Mouse (Mus musculus): ENCODE measurements at regions not wholly inside any gene's neighbourhood (a gene's known extent, or its start where the extent isn't known, plus 50 kb on each side); places are given as distances from the start of the nearest gene placed in this dataset.

DNA sequence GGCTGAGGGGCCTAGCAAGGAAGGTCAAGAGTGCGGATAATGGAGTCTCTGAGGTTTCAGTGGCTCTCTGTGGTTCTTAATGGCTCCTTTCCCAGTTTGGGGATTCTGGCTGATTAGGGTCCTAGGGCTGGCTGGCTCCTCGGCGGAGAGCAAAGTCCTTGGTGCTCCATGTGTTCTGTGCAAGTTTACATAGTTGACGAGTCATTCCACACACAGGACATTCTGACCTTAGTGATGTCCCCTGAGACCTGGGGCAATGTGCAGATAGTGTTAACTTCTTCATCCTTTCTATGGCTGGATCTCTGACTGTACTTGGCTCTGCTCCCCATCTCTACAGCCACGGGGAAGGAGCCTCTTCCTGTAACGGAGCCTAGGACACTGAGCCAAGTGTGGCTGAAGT lies 65.0 kb upstream of the Id2 start:
- ATAC-seq (replicated peaks; ENCODE audit: low FRiP score, poor library complexity, severe bottlenecking), result no peak

DNA sequence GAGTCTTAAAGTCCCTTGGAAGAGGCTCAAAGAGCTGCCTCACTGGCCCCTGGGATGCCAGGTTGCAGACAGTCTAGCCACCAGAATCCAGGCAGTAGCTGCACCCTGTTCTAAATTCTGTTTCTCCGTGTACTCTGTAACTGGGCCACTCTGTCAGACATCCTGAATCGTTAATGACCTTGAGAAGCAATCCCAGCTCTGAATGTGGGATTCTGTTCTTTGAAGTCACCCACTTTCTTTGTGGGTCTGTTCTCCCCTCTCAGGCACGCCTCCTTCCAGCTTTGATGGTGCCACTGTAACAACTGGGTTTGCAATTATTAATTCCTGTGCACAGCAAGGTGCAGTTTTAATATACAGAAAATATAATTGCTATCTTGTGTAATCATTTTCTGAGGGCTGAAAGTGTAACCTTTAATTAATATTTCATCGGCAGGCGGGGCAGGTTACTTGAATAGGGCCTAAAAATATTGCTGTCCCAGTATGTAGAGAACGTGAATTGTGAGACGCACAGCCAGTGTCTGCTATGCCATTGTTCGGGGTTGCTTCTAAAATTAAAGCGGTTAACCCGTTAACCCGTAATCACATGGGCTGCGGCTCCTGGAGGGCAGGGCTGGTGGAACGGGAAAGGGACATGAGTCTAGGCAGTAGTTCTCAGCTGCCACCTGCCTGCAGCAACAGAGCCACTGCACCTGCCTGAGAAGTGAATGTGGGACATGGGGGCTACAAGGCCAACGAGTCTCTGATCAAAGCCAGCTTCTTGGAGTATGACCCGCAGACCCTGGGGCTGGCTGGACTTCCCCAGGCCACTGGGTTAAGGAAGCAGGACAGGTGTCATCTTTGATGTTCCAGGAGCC lies 64.3 kb upstream of the Id2 start:
- ATAC-seq (replicated peaks; ENCODE audit: low FRiP score, poor library complexity, severe bottlenecking), result no peak

DNA sequence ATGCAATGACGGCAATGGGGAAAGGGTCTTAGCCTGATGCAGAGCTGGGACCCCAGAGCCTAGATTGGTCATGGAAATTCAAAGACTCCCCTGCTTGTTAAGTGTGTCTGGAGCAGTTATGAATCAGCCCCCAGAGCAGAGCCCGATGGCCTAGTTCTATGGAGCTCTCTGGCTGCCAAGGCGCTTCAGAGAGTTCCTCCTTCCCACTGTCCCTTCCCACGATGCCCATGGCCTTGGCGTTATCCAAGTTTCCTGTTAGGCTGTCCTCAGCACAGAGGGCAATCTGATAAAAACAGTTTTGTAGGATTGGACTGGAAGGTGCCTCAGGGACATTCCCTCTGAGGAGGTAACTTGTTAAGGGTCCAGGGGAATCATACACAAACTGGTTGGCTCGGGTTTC lies 62.2 kb upstream of the Id2 start:
- no peak for ATAC-seq (replicated peaks; ENCODE audit: low FRiP score, poor library complexity, severe bottlenecking)

DNA sequence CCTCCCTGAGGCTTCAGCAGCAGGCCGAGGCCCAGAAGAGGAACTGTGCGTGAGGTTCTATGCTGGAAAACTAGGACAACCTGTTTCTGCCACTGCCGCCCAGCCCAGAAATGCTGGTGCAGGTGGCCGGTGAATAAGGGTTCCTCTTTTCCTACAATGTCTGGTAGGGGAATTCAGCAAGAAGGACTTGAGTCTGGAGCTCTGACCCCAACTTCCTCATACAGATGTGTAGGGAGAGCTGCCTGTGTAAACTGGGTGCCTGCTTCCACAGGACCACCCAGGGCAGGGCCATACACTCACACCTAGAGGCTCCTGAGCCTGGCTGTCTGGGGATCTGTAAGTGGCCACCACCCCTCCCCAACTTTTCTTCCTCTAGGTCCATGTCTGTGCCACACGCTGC lies 60.3 kb upstream of the Id2 start:
- ATAC-seq (replicated peaks; ENCODE audit: low FRiP score, poor library complexity, severe bottlenecking), result no peak

DNA sequence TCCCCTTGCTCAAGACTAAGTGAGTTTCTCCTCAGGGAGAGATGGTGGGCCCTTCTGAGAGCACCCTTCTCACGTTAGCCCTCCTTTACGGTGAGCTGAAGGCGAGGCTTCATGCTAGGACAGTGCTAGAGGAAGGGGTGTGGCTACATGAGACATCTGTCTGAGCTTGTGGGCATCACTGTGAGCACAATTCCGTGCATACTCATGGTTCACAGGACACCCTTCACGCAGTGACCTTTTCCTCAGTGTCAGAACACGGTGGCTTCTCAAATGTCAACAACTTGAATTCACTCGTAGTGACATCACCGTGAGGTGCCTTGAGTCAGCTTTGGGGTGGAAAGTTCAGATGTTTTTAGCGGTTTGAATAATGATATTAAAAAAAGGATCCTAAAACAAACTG lies 58.5 kb upstream of the Id2 start:
- ATAC-seq (replicated peaks; ENCODE audit: low FRiP score, poor library complexity, severe bottlenecking), result no peak

DNA sequence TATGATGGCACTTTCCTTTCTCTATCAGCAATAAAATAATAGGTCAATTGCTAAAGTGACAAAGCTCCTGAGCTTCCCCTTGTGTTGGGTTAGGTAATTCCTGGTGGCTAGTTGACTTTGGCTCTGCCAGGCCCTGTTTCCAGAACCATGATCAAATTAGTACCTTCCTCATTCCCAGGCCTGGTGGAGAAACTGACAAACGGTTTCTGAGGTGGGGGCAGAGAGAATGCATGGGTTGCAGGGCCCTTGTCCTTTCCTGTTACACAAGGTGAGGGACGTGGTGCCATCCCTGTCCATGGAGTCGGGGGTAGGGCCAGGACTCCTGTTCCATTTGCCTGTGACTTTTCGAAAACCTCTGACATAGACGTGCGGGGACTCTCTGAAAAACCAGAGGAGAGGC lies 51.2 kb upstream of the Id2 start:
- ATAC-seq (replicated peaks; ENCODE audit: low FRiP score, poor library complexity, severe bottlenecking), result no peak

All from erythroid progenitor cell, adult 5-6 weeks (primary cell).